Mouse (Mus musculus): Measurements from ENCODE around the gene Bend5.

- no peak for TF ChIP-seq CTCF (conservative IDR thresholded peaks at IDR 0.05; ENCODE audit: low read length)
- TF ChIP-seq POU5F1 (IDR thresholded peaks at IDR 0.05; ENCODE audit: borderline replicate concordance, low read length), result no peak
Observed at GRCm38 (mm10) chr4:111417716-111418115, 2.9 kb downstream of the Bend5 start.

All from E14TG2a.4 (cell line).